Mouse (Mus musculus) embryonic facial prominence, embryonic 13.5 days (tissue): ENCODE results near the gene Nup37. TPM values are rescaled to one million over a fixed set of nuclear protein-coding genes. Genes with fewer than 3 reads are reported as not detected.

Experiments used
- polyA plus RNA-seq: library from polyadenylated mRNA; unstranded; fragments of >200 nt; fragmentation: Nextera tagmentation; extraction: Ambion mirVana; gene quantifications from 2 replicates; pipeline ENCODE4 v1.2.1, GENCODE M21; 2015

Gene Nup37
- polyA plus RNA-seq, 1 experiment from 2014 or later, result 95.3 TPM

Other genes with a start within 250 kb of the Nup37 start
- 0.34 TPM in 1 of 2 replicates, not detected in the other for gene Pmch, start 55.9 kb upstream of the Nup37 start, polyA plus RNA-seq
- gene Parpbp, start 51 bp upstream of the Nup37 start, polyA plus RNA-seq, result 10.6 and 11.9 TPM in 2 replicates
- 56.2 and 64.1 TPM in 2 replicates for gene Washc3, start 54.1 kb downstream of the Nup37 start, polyA plus RNA-seq
- 1.5 and 2.0 TPM in 2 replicates for gene Dram1, start 232.1 kb downstream of the Nup37 start, polyA plus RNA-seq
- gene Gnptab, start 232.1 kb downstream of the Nup37 start, polyA plus RNA-seq, result 10.3 and 10.8 TPM in 2 replicates